Mouse (Mus musculus) spleen, adult 2 months (tissue): ENCODE results near the gene Nol12.

ENCODE experiments used
- CTCF ChIP-seq: fragments of 200-500 bp; IDR thresholded peaks from 2 replicates; pipeline ENCODE4 v1.5.1; 2011; ENCODE audit warnings: mild to moderate bottlenecking, inconsistent platforms; ENCODE audit not compliant: insufficient read depth, insufficient read length, insufficient replicate concordance; ENCODE audit errors: extremely low read depth
- POLR2A ChIP-seq: fragments of 200-500 bp; IDR thresholded peaks from 2 replicates; pipeline ENCODE4 v1.6.1; 2011; ENCODE audit warnings: low read depth, low read length, inconsistent platforms

DNA sequence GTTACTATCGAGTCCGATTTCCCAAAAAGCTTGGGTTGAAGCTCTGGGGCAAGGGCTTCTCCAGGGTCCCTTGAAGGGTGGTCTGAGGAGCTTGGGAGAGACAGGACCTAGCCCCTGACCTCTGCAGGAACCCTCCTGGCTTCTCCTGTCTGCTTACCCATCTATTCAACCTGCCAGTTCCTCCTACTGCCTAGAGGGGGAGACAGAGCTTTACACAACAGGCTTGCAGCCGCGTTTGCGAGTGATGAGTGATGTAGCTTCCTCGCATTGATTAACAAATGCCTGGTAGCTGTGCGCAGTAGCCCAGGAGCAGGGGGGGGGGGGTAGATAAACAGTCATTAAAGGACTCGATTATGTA lies 19.1 kb upstream of the Nol12 start:
- peak; percentile 96; the same call in 1 of the 2 replicates for TF ChIP-seq CTCF
- no peak for TF ChIP-seq POLR2A
